Mouse (Mus musculus) cerebellum, adult 11-12 months (tissue): ENCODE measurements around the gene Pheta2.

Experiments used
- DNase-seq: peaks from one replicate; pipeline ENCODE4 v3.0.0; 2022

Pheta2 gene

DNA sequence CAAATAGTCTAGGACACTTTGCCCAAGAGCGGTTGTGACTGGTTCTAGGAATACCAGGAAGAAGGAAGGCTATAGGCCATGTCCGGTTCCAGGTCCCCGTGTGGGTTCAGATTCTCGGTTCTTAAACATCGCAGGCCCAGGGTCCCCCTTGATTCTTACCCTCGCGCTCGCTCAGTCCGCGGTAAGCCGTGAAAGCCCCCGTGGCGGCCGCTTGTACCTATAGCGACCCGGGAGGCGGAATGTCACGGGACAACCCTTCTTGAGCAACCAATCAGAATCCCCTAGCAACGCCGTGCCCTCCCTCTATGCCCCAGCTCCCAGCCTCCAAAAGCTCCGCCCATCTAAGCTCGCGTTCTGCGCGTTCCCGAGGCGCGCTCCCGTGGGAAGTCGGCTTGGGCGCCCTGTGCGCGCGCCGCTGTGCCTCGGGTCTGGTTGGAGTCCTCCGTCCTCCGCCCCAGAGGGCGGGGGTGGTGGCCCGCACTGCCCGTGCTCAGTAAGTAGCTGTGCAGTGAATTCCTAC is at the start of gene Pheta2, which contains the start of the genes Naga and Smdt1:
Gene Pheta2, plus strand, starts transcription at position 350 of the 520 bp plus-strand sequence.
Gene Naga, minus strand, starts transcription at position 333 of the 520 bp plus-strand sequence.
Gene Smdt1, plus strand, starts transcription at position 367 of the 520 bp plus-strand sequence.
- peak; percentile 96 for DNase-seq

GRCm38 (mm10) chr15:82290252-82290651 is 48.5 kb upstream of the Pheta2 start:
- no peak for DNase-seq

GRCm38 (mm10) chr15:82292851-82293250 is 45.9 kb upstream of the Pheta2 start:
- DNase-seq, result no peak

GRCm38 (mm10) chr15:82293271-82293711 is 45.5 kb upstream of the Pheta2 start:
- DNase-seq, result peak; percentile 34

- no peak for DNase-seq
These were observed 44.7 kb upstream of the Pheta2 start for GRCm38 (mm10) chr15:82294059-82294458.

DNA sequence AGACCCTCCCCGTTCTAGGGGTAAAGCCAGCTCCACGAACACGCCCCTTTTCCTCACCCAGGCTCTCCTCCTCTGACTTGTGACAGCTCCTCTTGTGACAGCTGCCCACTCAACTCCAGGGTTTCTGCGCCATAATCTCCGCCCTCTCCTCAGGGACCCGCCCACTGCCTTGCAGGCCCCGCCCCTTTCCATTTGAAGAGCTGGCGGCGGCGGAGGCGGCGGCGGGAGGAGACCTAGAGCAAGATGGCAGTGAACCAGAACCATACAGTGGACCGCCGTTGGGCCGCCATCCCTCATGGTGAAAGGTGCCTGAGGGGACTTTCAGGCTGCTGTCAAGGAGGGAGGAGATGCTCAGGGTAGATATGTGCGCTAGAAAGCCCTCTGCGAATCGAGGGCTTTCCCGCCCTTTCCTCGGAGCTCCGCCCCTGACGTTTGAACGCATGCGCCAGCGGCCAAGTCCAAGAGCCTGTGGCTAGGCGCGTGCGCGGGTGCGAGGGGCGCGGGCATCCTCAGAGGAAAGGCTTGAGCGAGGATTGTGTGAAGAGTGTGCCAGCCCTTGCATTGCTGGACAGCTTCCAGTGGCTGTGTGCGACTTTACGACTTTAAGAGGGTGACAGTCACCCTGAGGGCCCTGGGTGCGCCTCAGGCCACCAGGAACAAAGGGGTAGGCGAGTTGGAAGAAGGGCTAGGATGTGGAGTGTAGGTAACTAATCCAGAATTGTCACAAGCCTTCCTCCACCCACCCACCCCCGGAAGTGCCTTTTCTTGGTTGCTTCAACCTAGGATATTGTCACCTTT is 39.8 kb upstream of the Pheta2 start, which contains the start of gene Wbp2nl:
Gene Wbp2nl, plus strand, starts transcription at position 191 of the 798 bp plus-strand sequence.
- no peak for DNase-seq

- DNase-seq, result no peak
These were observed 31.6 kb upstream of the Pheta2 start for GRCm38 (mm10) chr15:82307107-82307506.

DNA sequence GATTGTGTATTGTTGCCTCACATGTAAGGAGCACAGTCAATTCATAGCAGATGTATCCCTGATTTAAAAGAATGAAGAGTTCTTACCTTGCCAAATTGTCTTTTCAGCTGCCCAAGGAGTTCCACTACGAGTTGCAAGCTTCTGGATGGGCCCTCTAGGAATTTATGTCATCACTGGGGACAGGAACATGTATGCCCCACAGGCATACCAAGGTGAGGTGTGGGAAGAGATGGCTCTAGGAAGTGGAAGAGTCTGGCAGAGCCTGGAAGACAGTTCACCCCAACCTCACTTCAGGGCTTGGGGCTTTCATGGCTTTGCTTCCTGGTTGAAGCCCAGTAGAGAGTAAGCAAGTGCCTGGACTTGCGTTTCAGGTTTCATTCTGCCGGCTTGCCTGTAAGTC is 30.3 kb upstream of the Pheta2 start:
- DNase-seq, result no peak

DNA sequence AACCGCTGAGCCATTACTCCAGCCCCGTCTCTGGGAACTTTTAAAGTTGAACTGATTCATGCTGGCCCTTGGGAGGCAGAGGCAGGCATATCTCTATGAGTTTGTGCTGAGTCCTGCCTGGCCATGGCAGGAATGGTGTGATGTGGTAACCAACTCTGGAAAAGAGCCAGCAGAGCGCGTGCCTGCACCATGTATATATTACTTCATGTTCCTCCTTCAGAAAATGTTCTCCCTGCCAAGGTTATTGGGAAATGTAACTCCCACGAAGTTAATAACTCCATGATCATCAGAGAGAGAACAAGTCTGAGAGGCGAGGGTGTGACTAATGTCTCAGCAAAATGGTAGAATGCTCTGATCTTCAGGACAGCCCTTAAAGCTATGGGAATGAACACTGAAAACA is 20.9 kb upstream of the Pheta2 start:
- no peak for DNase-seq

DNA sequence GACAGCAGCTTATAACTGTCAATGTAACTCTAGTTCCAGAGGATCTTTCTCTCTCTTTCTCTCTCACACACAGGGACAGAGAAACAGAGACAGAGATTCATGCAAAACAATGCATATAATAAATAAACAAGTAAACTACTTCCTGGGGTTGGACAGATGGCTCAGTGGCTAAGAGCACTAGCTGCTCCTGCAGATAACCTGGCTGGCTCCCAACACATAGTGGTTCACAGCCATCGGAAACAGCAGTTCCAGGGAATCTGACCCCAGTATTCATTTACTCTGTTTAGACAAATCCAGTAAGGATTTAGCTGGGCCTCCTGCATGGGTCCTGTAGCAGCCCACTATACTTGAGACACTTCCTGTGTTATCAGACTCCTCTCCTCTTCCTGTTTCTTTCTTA is 19.1 kb upstream of the Pheta2 start:
- no peak for DNase-seq

- no peak for DNase-seq
These were observed 16.5 kb upstream of the Pheta2 start for GRCm38 (mm10) chr15:82322195-82322594.

- no peak for DNase-seq
These were observed 13.4 kb upstream of the Pheta2 start for GRCm38 (mm10) chr15:82325382-82325781.

- peak; percentile 72 for DNase-seq
These were observed 3.5 kb upstream of the Pheta2 start for GRCm38 (mm10) chr15:82335194-82335593.

GRCm38 (mm10) chr15:82336629-82337028 is 2.1 kb upstream of the Pheta2 start:
- DNase-seq, result no peak

DNA sequence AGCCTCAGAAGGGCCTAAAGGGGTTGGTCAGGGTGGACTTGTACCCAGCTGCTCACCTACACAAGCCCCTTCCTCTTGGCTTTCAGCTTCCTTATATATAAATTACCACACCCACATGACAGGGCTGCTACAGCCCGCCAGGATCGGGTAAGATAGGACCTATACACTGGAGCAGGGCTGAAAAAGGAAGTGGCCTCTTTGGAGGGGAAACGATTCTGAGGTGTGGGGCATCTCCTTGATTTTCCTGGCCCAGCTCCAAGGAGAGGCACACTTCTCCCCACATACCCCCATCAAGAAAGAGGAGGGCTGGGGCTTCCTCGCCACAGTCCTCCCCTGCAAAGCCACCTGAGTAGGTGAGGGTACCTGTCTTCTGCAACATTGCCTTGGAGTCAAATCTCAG is 867 bp upstream of the Pheta2 start:
- peak; percentile 51 for DNase-seq

- no peak for DNase-seq
These were observed 408 bp downstream of the Pheta2 start for GRCm38 (mm10) chr15:82339150-82339549.

DNA sequence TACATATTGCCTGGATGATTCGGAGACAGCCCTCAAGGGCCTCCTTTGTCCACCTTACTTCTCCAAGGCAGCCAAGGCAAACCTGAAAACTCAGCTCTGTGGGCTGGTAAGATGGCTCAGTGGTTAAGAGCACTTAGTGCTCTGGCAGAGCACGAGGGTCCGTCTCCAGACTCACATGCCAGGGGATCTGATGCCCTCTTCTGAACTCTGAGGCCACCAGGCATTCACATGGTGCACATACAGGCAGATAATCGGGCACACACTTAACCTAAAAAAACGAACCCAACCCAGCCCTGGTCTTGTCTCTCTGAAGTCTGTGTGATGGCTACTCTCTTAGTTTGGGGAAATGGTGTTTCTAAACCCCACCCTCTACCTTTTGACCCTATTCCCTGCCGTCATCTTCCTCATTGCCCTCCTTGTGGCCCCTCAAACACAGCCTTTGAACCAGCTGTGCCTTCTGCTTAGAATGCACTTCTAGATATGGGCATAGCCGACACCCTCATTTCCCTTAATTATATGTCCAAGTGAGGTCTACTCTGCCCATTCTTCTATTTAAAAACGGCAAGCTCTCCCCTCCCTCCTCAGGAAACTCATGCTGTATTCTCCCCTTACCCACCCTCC is 1.0 kb downstream of the Pheta2 start:
- DNase-seq, result no peak

DNA sequence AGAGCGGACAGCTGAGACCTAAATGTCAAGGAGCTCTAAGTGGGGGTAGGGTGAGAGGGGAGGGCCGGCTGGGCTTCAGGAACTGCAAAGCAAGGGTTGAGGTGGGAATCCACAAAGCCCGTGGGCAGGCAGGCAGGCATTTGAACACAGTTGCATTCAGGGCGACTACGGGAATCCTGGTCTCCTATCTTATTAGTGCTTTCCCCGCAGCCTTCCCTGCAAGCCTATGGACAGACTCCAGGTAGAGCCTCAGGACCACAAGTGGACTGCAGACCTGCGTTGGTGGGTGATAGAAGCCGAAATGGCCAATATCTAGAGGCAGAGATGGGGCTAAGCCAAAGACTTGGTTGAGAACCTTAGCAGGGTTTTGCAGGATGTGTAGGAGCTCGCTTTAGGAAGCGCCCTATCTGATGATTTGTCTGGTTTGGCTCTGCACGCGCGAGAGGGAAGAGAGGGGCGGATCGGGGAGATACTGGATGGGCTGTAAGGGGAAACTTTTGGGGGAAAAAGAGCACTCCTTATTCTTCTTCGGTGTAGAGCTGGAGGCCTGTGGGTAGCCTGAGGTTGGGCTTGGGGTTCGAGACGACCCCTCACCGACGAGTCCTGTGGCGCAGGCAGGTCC is 1.8 kb downstream of the Pheta2 start:
- no peak for DNase-seq

GRCm38 (mm10) chr15:82341036-82341501 is 2.3 kb downstream of the Pheta2 start:
- DNase-seq, result no peak

- DNase-seq, result no peak
These were observed 3.2 kb downstream of the Pheta2 start for GRCm38 (mm10) chr15:82341675-82342542.

- DNase-seq, result no peak
These were observed 3.8 kb downstream of the Pheta2 start for GRCm38 (mm10) chr15:82342543-82342935.
